Mouse (Mus musculus) hindbrain, embryonic 11.5 days (tissue): Measurements from ENCODE around the gene Mcfd2. TPM values are rescaled to one million over a fixed set of nuclear protein-coding genes. Genes with fewer than 3 reads are reported as not detected.

Experiments used
- ATAC-seq: fragments of 200-750 bp; cut with Nextera tagmentation; 2 replicates; pipeline ENCODE4 v1.8.0; 2017; ENCODE audit warnings: mild to moderate bottlenecking, moderate TSS enrichment, moderate library complexity; ENCODE audit not compliant: low FRiP score
- DNase-seq: peaks from one replicate; pipeline ENCODE4 v3.0.0-alpha.2; 2015; ENCODE audit warnings: low spot score
- H3K27ac ChIP-seq: fragments of 300-500 bp; sonication (generic); 2 replicates; pipeline ENCODE4 v1.5.1; 2014; ENCODE audit warnings: mild to moderate bottlenecking, low read depth, low read length
- H3K27me3 ChIP-seq: fragments of 300-500 bp; sonication (generic); 2 replicates; pipeline ENCODE4 v1.6.1; 2014; ENCODE audit warnings: mild to moderate bottlenecking, low read length, moderate library complexity, mixed read lengths; ENCODE audit not compliant: control insufficient read depth, insufficient read depth
- H3K36me3 ChIP-seq: fragments of 300-500 bp; sonication (generic); 2 replicates; pipeline ENCODE4 v1.6.1; 2014; ENCODE audit warnings: mild to moderate bottlenecking, low read length, moderate library complexity, mixed read lengths; ENCODE audit not compliant: control insufficient read depth, insufficient read depth
- H3K4me1 ChIP-seq: fragments of 300-500 bp; sonication (generic); replicated peaks from 2 replicates; pipeline ENCODE4 v1.6.1; 2014; ENCODE audit warnings: low read length, mixed read lengths; ENCODE audit not compliant: control insufficient read depth, insufficient read depth
- H3K4me2 ChIP-seq: fragments of 300-500 bp; sonication (generic); replicated peaks from 2 replicates; pipeline ENCODE4 v1.6.1; 2014; ENCODE audit warnings: mild to moderate bottlenecking, low read depth, low read length
- H3K4me3 ChIP-seq: fragments of 300-500 bp; sonication (generic); 2 replicates; pipeline ENCODE4 v1.5.1; 2014; ENCODE audit warnings: low read depth, low read length
- H3K9ac ChIP-seq: fragments of 300-500 bp; sonication (generic); 2 replicates; pipeline ENCODE4 v1.6.1; 2014; ENCODE audit warnings: low read depth, low read length
- H3K9me3 ChIP-seq: fragments of 300-500 bp; sonication (generic); 2 replicates; pipeline ENCODE4 v1.6.1; 2016; ENCODE audit warnings: low read length; ENCODE audit not compliant: control insufficient read depth
- WGBS: fragments of 180-500 bp; shearing (Covaris S2); extraction: QIAGEN DNeasy Blood & Tissue Kit; methylation state at CpG from one replicate; pipeline ENCODE4 v1.1.7; 2014; 5-methylcytosine and 5-hydroxymethylcytosine counted together
- polyA plus RNA-seq: library from polyadenylated mRNA; unstranded; fragments of >200 nt; fragmentation: Nextera tagmentation; extraction: Ambion mirVana; gene quantifications from 2 replicates; pipeline ENCODE4 v1.2.1, GENCODE M21; 2014

Gene Mcfd2
- polyA plus RNA-seq, 1 experiment from 2014 or later = 69.4 TPM

- H3K9ac ChIP-seq = no peak overlapping the region
- 58% methylated on average over 7 of the region's 7 CpGs for WGBS
- no peak overlapping the region for H3K27ac ChIP-seq
- H3K36me3 ChIP-seq = no peaks in the 10 kb centered on the region
- no peaks in the 10 kb centered on the region for H3K9me3 ChIP-seq
- H3K27me3 ChIP-seq = peaks cover 26% of the 10 kb centered on the region
- H3K4me1 ChIP-seq = peaks cover 2% of the 10 kb centered on the region
- H3K4me3 ChIP-seq = no peak overlapping the region
- no peak for DNase-seq
- no peak overlapping the region for H3K4me2 ChIP-seq
- ATAC-seq = no peak
Measured at GRCm38 (mm10) chr17:87284482-87285040, 18.8 kb upstream of the Mcfd2 start.

GRCm38 (mm10) chr17:87283755-87284481 is 18.2 kb upstream of the Mcfd2 start:
- H3K36me3 ChIP-seq = no peaks in the 10 kb centered on the region
- DNase-seq (peak; percentile 46), ATAC-seq (no peak)
- H3K9ac ChIP-seq = no peak overlapping the region; the same call in 1 of the 2 replicates
- 3% methylated on average over 21 of the region's 21 CpGs for WGBS
- peak overlapping the region; percentile 99 for H3K4me2 ChIP-seq
- H3K9me3 ChIP-seq = no peaks in the 10 kb centered on the region
- H3K4me1 ChIP-seq = peaks cover 2% of the 10 kb centered on the region
- H3K27me3 ChIP-seq = peaks cover 26% of the 10 kb centered on the region
- H3K4me3 ChIP-seq = peak overlapping the region; percentile 74
- no peak overlapping the region for H3K27ac ChIP-seq

- Histone ChIP-seq H3K36me3 (no peaks in the 10 kb centered on the region), H3K4me1 (peaks cover 2% of the 10 kb centered on the region), H3K9ac (peak overlapping the region; percentile 85), H3K9me3 (no peaks in the 10 kb centered on the region), H3K4me3 (peak overlapping the region; percentile 74), H3K27ac (peak overlapping the region; percentile 81), H3K4me2 (peak overlapping the region; percentile 99), H3K27me3 (peaks cover 21% of the 10 kb centered on the region)
- WGBS = under 1% methylated on average over 48 of the region's 56 CpGs
- ATAC-seq (peak; percentile 66), DNase-seq (no peak)
Measured at GRCm38 (mm10) chr17:87283055-87283754, 17.5 kb upstream of the Mcfd2 start.

- Histone ChIP-seq H3K9ac (peak within 1 kb of the TSS; percentile 85), H3K4me3 (peak within 1 kb of the TSS; percentile 74), H3K9me3 (no peaks in the 10 kb centered on the region), H3K27ac (peak within 1 kb of the TSS; percentile 81), H3K4me1 (peaks cover 2% of the 10 kb centered on the region), H3K4me2 (peak within 1 kb of the TSS; percentile 99), H3K36me3 (no peaks in the 10 kb centered on the region), H3K27me3 (peaks cover 18% of the 10 kb centered on the region)
- ATAC-seq = peak; percentile 94
- DNase-seq = peak; percentile 97
- under 1% methylated on average over 33 of the region's 38 CpGs for WGBS
Measured at GRCm38 (mm10) chr17:87282706-87283053, 16.9 kb upstream of the Mcfd2 start, which contains the start of gene Ttc7. TSS of gene Ttc7 (plus strand) at chr17:87282886.

- H3K36me3 ChIP-seq = no peaks in the 10 kb centered on the region
- peak overlapping the region; percentile 81 for H3K27ac ChIP-seq
- DNase-seq = peak; percentile 85
- peak overlapping the region; percentile 99 for H3K4me2 ChIP-seq
- peaks cover 2% of the 10 kb centered on the region for H3K4me1 ChIP-seq
- peak overlapping the region; percentile 85 for H3K9ac ChIP-seq
- H3K27me3 ChIP-seq = peaks cover 18% of the 10 kb centered on the region
- peak overlapping the region; percentile 74 for H3K4me3 ChIP-seq
- under 1% methylated on average over 39 of the region's 44 CpGs for WGBS
- H3K9me3 ChIP-seq = no peaks in the 10 kb centered on the region
- peak; percentile 87 for ATAC-seq
Measured at GRCm38 (mm10) chr17:87282007-87282705, 16.4 kb upstream of the Mcfd2 start.

GRCm38 (mm10) chr17:87275363-87276341 is 9.9 kb upstream of the Mcfd2 start:
- no peaks in the 10 kb centered on the region for H3K4me1 ChIP-seq
- H3K27ac ChIP-seq = no peak overlapping the region
- WGBS = 70% methylated on average over 14 of the region's 15 CpGs
- H3K27me3 ChIP-seq = no peaks in the 10 kb centered on the region
- no peak overlapping the region for H3K9ac ChIP-seq
- no peaks in the 10 kb centered on the region for H3K9me3 ChIP-seq
- ATAC-seq (no peak), DNase-seq (no peak)
- H3K4me2 ChIP-seq = no peak overlapping the region
- H3K36me3 ChIP-seq = no peaks in the 10 kb centered on the region
- H3K4me3 ChIP-seq = no peak overlapping the region

- ATAC-seq (no peak), DNase-seq (no peak)
- Histone ChIP-seq H3K36me3 (no peaks in the 10 kb centered on the region), H3K9ac (no peak overlapping the region), H3K27ac (no peak overlapping the region), H3K4me1 (peaks cover 3% of the 10 kb centered on the region), H3K4me3 (no peak overlapping the region), H3K4me2 (no peak overlapping the region), H3K9me3 (no peaks in the 10 kb centered on the region), H3K27me3 (no peaks in the 10 kb centered on the region)
- 80% methylated on average over 6 of the region's 6 CpGs for WGBS
Measured at GRCm38 (mm10) chr17:87269454-87269853, 3.7 kb upstream of the Mcfd2 start.
